Mouse (Mus musculus): ENCODE measurements around the gene Plcxd2. TPM values are rescaled to one million over a fixed set of nuclear protein-coding genes. Genes with fewer than 3 reads are reported as not detected.

Plcxd2 gene
- polyA plus RNA-seq, 1 experiment, result 16.2 TPM

DNA sequence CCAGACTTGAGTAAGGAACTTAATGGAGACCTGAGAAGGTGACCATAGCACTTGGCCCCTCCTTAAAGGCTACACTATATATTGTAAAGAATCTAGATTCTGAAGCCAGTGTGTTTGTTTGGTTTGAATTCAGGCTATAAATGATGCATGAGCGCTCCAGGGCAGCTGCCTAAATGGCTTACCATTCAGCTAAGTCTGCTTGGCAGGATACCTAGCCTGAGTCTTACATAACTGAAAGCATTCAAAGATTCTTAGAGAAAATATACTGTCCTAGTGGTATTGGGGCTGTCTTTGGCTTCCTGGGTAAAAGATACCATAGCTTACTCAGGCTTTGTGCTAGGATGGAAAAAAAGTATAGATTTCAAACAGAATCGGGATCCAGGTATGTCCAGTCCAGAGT, 11.3 kb upstream of the Plcxd2 start:
- no peak overlapping the region for H3K27ac ChIP-seq (ENCODE audit: control insufficient read depth, insufficient read depth, low read length)
- no peaks in the 10 kb centered on the region for H3K27me3 ChIP-seq (ENCODE audit: control insufficient read depth, insufficient read depth, low read length)
- TF ChIP-seq POLR2A (IDR thresholded peaks at IDR 0.05; ENCODE audit: control insufficient read depth, extremely low read depth, insufficient read depth, low read length, poor library complexity) (no peak), CTCF (IDR thresholded peaks at IDR 0.05; ENCODE audit: borderline replicate concordance, control insufficient read depth, extremely low read depth, insufficient read depth, low read length, poor library complexity) (no peak)
- no peak for DNase-seq
- H3K4me1 ChIP-seq (replicated peaks; ENCODE audit: control insufficient read depth, insufficient read depth, low read length), result peaks cover 6% of the 10 kb centered on the region
- no peak overlapping the region for H3K4me3 ChIP-seq (ENCODE audit: control insufficient read depth, insufficient read depth, low read length)
- no peaks in the 10 kb centered on the region for H3K36me3 ChIP-seq (ENCODE audit: control insufficient read depth, insufficient read depth, low read length)
- WGBS, result 96% methylated on average over 2 of the region's 2 CpGs

DNA sequence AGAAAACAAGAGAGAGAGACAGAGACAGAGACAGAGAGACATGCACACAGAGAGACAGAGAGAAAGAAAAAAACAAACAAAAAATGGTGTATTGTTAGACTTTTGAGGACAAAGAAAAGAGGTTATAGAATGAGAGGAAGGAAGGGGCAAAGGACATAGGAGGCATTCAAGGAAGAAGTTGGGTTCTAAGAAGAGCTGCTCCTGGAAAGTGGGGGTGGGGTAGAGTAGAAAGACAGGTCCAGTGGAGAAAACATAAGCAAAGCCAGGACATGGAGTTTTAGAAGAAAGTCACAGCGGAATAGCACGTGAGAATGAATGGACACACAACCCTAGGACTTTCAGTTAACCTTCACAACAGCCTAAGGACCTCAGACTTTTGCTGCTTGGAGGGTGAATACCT, 10.4 kb upstream of the Plcxd2 start:
- 96% methylated on average over 2 of the region's 2 CpGs for WGBS
- peaks cover 6% of the 10 kb centered on the region for H3K4me1 ChIP-seq (replicated peaks; ENCODE audit: control insufficient read depth, insufficient read depth, low read length)
- H3K4me3 ChIP-seq (ENCODE audit: control insufficient read depth, insufficient read depth, low read length), result no peak overlapping the region
- DNase-seq, result no peak
- H3K27me3 ChIP-seq (ENCODE audit: control insufficient read depth, insufficient read depth, low read length), result no peaks in the 10 kb centered on the region
- H3K27ac ChIP-seq (ENCODE audit: control insufficient read depth, insufficient read depth, low read length), result no peak overlapping the region
- TF ChIP-seq CTCF (IDR thresholded peaks at IDR 0.05; ENCODE audit: borderline replicate concordance, control insufficient read depth, extremely low read depth, insufficient read depth, low read length, poor library complexity) (no peak), POLR2A (IDR thresholded peaks at IDR 0.05; ENCODE audit: control insufficient read depth, extremely low read depth, insufficient read depth, low read length, poor library complexity) (no peak)
- no peaks in the 10 kb centered on the region for H3K36me3 ChIP-seq (ENCODE audit: control insufficient read depth, insufficient read depth, low read length)

DNA sequence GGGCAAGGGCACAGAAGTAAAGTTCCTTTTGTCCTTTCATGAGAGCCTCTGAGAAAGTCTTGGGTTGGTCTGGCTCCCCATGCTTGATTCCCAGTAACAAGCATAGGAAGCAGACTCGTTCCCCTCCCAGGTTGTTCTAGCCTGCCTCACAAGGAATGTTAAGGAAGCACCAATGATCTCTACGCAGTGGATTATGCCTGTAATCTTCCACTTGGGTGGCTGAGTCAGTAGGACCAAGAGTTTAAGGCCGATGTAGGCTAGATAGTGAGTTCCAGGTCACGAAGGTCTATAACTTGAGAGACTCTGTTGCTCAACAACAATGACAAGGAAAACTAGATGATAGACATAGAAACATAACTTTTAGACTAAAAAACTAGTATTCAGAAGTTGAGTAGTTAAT, 9.8 kb upstream of the Plcxd2 start:
- TF ChIP-seq CTCF (IDR thresholded peaks at IDR 0.05; ENCODE audit: borderline replicate concordance, control insufficient read depth, extremely low read depth, insufficient read depth, low read length, poor library complexity) (no peak), POLR2A (IDR thresholded peaks at IDR 0.05; ENCODE audit: control insufficient read depth, extremely low read depth, insufficient read depth, low read length, poor library complexity) (no peak)
- no peak overlapping the region for H3K27ac ChIP-seq (ENCODE audit: control insufficient read depth, insufficient read depth, low read length)
- peaks cover 6% of the 10 kb centered on the region for H3K4me1 ChIP-seq (replicated peaks; ENCODE audit: control insufficient read depth, insufficient read depth, low read length)
- DNase-seq, result no peak
- H3K27me3 ChIP-seq (ENCODE audit: control insufficient read depth, insufficient read depth, low read length), result no peaks in the 10 kb centered on the region
- WGBS, result 98% methylated on average over 4 of the region's 4 CpGs
- H3K4me3 ChIP-seq (ENCODE audit: control insufficient read depth, insufficient read depth, low read length), result no peak overlapping the region
- no peaks in the 10 kb centered on the region for H3K36me3 ChIP-seq (ENCODE audit: control insufficient read depth, insufficient read depth, low read length)

DNA sequence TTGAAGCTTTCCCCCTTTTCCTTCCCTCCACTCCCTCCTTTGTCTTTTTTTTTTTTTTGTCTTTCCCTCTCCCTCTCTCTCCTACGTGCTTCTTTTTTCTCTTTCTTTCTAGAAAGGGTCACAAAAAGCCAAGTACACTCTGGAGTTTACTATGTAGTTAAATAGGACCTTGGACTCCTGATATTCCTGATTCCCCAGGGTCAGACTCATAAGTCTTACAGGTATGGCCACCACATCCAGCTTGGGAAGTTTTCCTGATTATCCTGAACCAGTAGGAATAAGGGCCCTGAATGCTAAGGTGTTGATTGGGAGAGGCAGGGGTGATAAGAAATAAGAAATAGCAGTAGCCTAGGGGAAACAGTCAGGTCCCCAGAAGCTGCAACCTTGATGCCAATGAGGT, 9.3 kb upstream of the Plcxd2 start:
- WGBS, result 91% methylated on average over 1 of the region's 1 CpGs
- peaks cover 6% of the 10 kb centered on the region for H3K4me1 ChIP-seq (replicated peaks; ENCODE audit: control insufficient read depth, insufficient read depth, low read length)

DNA sequence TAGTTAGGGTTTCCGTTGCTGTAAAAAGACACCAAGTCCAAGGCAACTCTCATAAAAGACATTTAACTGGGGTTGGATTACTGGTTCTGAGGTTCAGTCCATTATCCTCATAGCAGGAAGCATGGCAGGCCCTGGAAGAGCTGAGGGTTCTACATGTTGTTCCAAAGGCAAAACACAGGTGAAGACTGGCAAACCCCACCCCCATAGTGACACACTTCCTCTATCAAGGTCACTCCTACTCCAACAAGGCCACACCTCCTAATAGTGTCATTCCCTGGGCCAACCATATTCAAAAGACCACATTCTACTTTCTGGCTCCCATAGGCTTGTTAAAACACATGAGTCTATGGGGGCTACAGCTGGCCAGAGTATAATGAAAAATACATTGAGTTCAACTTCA, 1.7 kb upstream of the Plcxd2 start:
- H3K27me3 ChIP-seq (ENCODE audit: control insufficient read depth, insufficient read depth, low read length), result no peaks in the 10 kb centered on the region
- TF ChIP-seq POLR2A (IDR thresholded peaks at IDR 0.05; ENCODE audit: control insufficient read depth, extremely low read depth, insufficient read depth, low read length, poor library complexity), result no peak
- TF ChIP-seq CTCF (IDR thresholded peaks at IDR 0.05; ENCODE audit: borderline replicate concordance, control insufficient read depth, extremely low read depth, insufficient read depth, low read length, poor library complexity), result no peak
- H3K36me3 ChIP-seq (ENCODE audit: control insufficient read depth, insufficient read depth, low read length), result no peaks in the 10 kb centered on the region
- H3K27ac ChIP-seq (ENCODE audit: control insufficient read depth, insufficient read depth, low read length), result no peak overlapping the region
- no peak for DNase-seq
- peaks cover 7% of the 10 kb centered on the region for H3K4me1 ChIP-seq (replicated peaks; ENCODE audit: control insufficient read depth, insufficient read depth, low read length)
- no peak overlapping the region for H3K4me3 ChIP-seq (ENCODE audit: control insufficient read depth, insufficient read depth, low read length)
- 98% methylated on average over 1 of the region's 1 CpGs for WGBS

More for the DNA sequence above, 9.3 kb upstream of the Plcxd2 start:
- Histone ChIP-seq H3K27me3 (ENCODE audit: control insufficient read depth, insufficient read depth, low read length) (no peaks in the 10 kb centered on the region), H3K27ac (ENCODE audit: control insufficient read depth, insufficient read depth, low read length) (no peak overlapping the region), H3K4me3 (ENCODE audit: control insufficient read depth, insufficient read depth, low read length) (no peak overlapping the region), H3K36me3 (ENCODE audit: control insufficient read depth, insufficient read depth, low read length) (no peaks in the 10 kb centered on the region)
- no peak for DNase-seq
- TF ChIP-seq POLR2A (IDR thresholded peaks at IDR 0.05; ENCODE audit: control insufficient read depth, extremely low read depth, insufficient read depth, low read length, poor library complexity) (no peak), CTCF (IDR thresholded peaks at IDR 0.05; ENCODE audit: borderline replicate concordance, control insufficient read depth, extremely low read depth, insufficient read depth, low read length, poor library complexity) (no peak)

DNA sequence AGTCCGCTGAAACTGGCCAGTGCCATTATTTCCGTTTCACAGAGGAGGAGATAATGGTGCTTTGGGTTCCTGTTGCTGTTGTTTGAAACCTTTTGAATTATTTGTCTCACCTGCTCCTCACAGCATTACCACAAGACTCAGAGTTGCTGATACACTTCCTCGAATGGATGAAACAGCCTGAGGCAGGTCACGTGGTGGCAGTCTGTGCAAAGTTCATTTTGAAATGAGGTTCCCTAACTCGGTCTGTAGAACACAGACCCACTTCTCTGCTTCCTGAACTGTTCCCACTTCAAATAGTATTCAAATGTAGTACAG, 845 bp upstream of the Plcxd2 start:
- Histone ChIP-seq H3K4me3 (ENCODE audit: control insufficient read depth, insufficient read depth, low read length) (peak overlapping the region; percentile 75), H3K27me3 (ENCODE audit: control insufficient read depth, insufficient read depth, low read length) (no peaks in the 10 kb centered on the region), H3K27ac (ENCODE audit: control insufficient read depth, insufficient read depth, low read length) (peak overlapping the region; percentile 86), H3K36me3 (ENCODE audit: control insufficient read depth, insufficient read depth, low read length) (no peaks in the 10 kb centered on the region), H3K4me1 (replicated peaks; ENCODE audit: control insufficient read depth, insufficient read depth, low read length) (peaks cover 8% of the 10 kb centered on the region)
- TF ChIP-seq POLR2A (IDR thresholded peaks at IDR 0.05; ENCODE audit: control insufficient read depth, extremely low read depth, insufficient read depth, low read length, poor library complexity) (no peak), CTCF (IDR thresholded peaks at IDR 0.05; ENCODE audit: borderline replicate concordance, control insufficient read depth, extremely low read depth, insufficient read depth, low read length, poor library complexity) (no peak)
- under 1% methylated on average over 5 of the region's 5 CpGs for WGBS
- peak; percentile 68 for DNase-seq

DNA sequence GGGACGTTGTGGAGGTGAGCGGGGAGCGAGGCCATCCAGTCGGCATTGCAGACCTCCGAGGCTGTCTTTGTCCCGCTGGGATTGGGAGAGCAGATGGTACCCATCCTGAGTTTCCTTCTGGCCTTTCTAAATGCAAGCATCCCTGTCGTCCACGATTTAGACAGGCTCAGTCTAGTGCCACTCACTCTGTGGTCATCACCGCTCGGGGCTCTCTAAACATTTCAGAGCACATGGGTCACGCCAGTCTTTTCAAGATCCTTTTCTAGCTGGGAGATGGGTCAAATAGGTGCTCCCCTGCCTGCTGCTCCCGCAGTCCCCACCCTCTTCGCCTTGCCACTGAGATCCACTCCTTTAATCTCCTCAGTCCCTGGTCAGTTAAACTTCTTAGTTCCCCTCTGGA, 301 bp downstream of the Plcxd2 start:
- DNase-seq, result no peak
- H3K27ac ChIP-seq (ENCODE audit: control insufficient read depth, insufficient read depth, low read length), result peak overlapping the region; percentile 77
- H3K4me1 ChIP-seq (replicated peaks; ENCODE audit: control insufficient read depth, insufficient read depth, low read length), result peaks cover 16% of the 10 kb centered on the region
- H3K4me3 ChIP-seq (ENCODE audit: control insufficient read depth, insufficient read depth, low read length), result peak overlapping the region; percentile 75
- no peaks in the 10 kb centered on the region for H3K36me3 ChIP-seq (ENCODE audit: control insufficient read depth, insufficient read depth, low read length)
- TF ChIP-seq POLR2A (IDR thresholded peaks at IDR 0.05; ENCODE audit: control insufficient read depth, extremely low read depth, insufficient read depth, low read length, poor library complexity) (no peak), CTCF (IDR thresholded peaks at IDR 0.05; ENCODE audit: borderline replicate concordance, control insufficient read depth, extremely low read depth, insufficient read depth, low read length, poor library complexity) (no peak)
- H3K27me3 ChIP-seq (ENCODE audit: control insufficient read depth, insufficient read depth, low read length), result no peaks in the 10 kb centered on the region
- 7% methylated on average over 13 of the region's 13 CpGs for WGBS

Measured in thymus, adult 2 months (tissue).